Comparison of ENCODE assay signal across 9 mouse cellular contexts in genomic region chr5:93124031-93124826, GRCm38 (mm10). TPM values are rescaled to one million over a fixed set of nuclear protein-coding genes. Genes with fewer than 3 reads are reported as not detected.
DNase-seq lines count a peak whose midpoint lies in the region; ATAC-seq and TF ChIP-seq lines count a peak whose summit lies in the region.
"Had no signal": no experiment of that assay in that cellular context is flagged by ENCODE, and none has a peak within 500 bp of the region (broad histone marks: within the 10 kb centered on the region; RNA-seq: fewer than 3 reads in every experiment).

No protein-coding gene starts in this region.

- 66% methylated on average over 9 of the region's 9 CpGs for WGBS in kidney, adult 2 months
- WGBS in limb, embryonic 14.5 days = 42% methylated on average over 9 of the region's 9 CpGs

- peak; percentile 28 for DNase-seq in kidney, adult 2 months
- no peak for DNase-seq in kidney, postnatal 25 days
- DNase-seq in limb, embryonic 14.5 days (ENCODE audit: low spot score) = no peak
- DNase-seq in right cerebral cortex, postnatal 4 days = no peak
- no peak for DNase-seq in left cerebral cortex, postnatal 36 days (ENCODE audit: low spot score in 2 of 2)

- TF ChIP-seq POLR2A in kidney, adult 2 months (IDR thresholded peaks at IDR 0.05; ENCODE audit: low read depth, low read length) = no peak
- no peak for TF ChIP-seq POLR2A in embryonic fibroblast, embryonic 13.5 days (IDR thresholded peaks at IDR 0.05; ENCODE audit: low read depth, low read length)
- no peak for TF ChIP-seq POLR2A in limb, embryonic 14.5 days (IDR thresholded peaks at IDR 0.05; ENCODE audit: borderline replicate concordance, extremely low read depth, insufficient read depth, insufficient read length)

- H3K4me2 ChIP-seq in limb, embryonic 14.5 days (replicated peaks; ENCODE audit: low read depth, low read length, severe bottlenecking) = no peak overlapping the region

- intact Hi-C loops in left cerebral cortex, postnatal 36 days (cut with DNase I) = no loop called here

- TF ChIP-seq CTCF in kidney, adult 2 months (conservative IDR thresholded peaks at IDR 0.05; ENCODE audit: insufficient read depth, insufficient read length, low read depth, low read length) = no peak
- TF ChIP-seq CTCF in embryonic fibroblast, embryonic 13.5 days (IDR thresholded peaks at IDR 0.05; ENCODE audit: borderline replicate concordance, insufficient read depth, low read length) = no peak

- H3K27ac ChIP-seq in kidney, adult 2 months (ENCODE audit: insufficient read depth, low read depth, low read length) = peak overlapping the region; percentile 67
- H3K27ac ChIP-seq in brown adipose tissue, adult 24 weeks (replicated peaks; ENCODE audit: low read depth, low read length) = 0 out of 2 replicates have a peak overlapping the region, but pooled peaks have one; percentile 4
- H3K27ac ChIP-seq in embryonic fibroblast, embryonic 13.5 days (ENCODE audit: insufficient read depth, low read length) = peak overlapping the region; percentile 78
- no peak overlapping the region; the same call in 1 of the 2 replicates for H3K27ac ChIP-seq in limb, embryonic 14.5 days (replicated peaks; ENCODE audit: low read depth, low read length)
- H3K27ac ChIP-seq: heart, adult 2 months had no signal

- ATAC-seq in limb, embryonic 14.5 days (ENCODE audit: low FRiP score, low read depth) = peak; percentile 48
- ATAC-seq: lung, postnatal 0 days had no signal

- peaks cover 16% of the 10 kb centered on the region for H3K4me1 ChIP-seq in kidney, adult 2 months (ENCODE audit: control insufficient read depth, insufficient read depth, low read length)
- H3K4me1 ChIP-seq in brown adipose tissue, adult 24 weeks (ENCODE audit: control insufficient read depth, insufficient read depth, insufficient read length, low read length) = peaks cover 28% of the 10 kb centered on the region
- H3K4me1 ChIP-seq in embryonic fibroblast, embryonic 13.5 days (ENCODE audit: control insufficient read depth, insufficient read depth, low read length) = peaks cover 56% of the 10 kb centered on the region
- H3K4me1 ChIP-seq in limb, embryonic 14.5 days (ENCODE audit: control insufficient read depth, insufficient read depth, low read length) = peaks cover 59% of the 10 kb centered on the region

- no peaks in the 10 kb centered on the region for H3K27me3 ChIP-seq in kidney, adult 2 months (replicated peaks; ENCODE audit: control insufficient read depth, insufficient read depth, low read length)
- no peaks in the 10 kb centered on the region for H3K27me3 ChIP-seq in limb, embryonic 14.5 days (ENCODE audit: control insufficient read depth, insufficient read depth, low read length)

- no peaks in the 10 kb centered on the region for H3K36me3 ChIP-seq in kidney, adult 2 months (ENCODE audit: control insufficient read depth, insufficient read depth, low read length)
- no peaks in the 10 kb centered on the region for H3K36me3 ChIP-seq in limb, embryonic 14.5 days (ENCODE audit: control insufficient read depth, insufficient read depth, low read length)

- H3K9me3 ChIP-seq in limb, embryonic 14.5 days (ENCODE audit: control insufficient read depth, low read length) = no peaks in the 10 kb centered on the region

- H3K9ac ChIP-seq in limb, embryonic 14.5 days (ENCODE audit: low read depth, low read length, severe bottlenecking) = no peak overlapping the region

- no peak overlapping the region for H3K4me3 ChIP-seq in kidney, adult 2 months (ENCODE audit: insufficient read depth, low read depth, low read length)
- H3K4me3 ChIP-seq in brown adipose tissue, adult 24 weeks (ENCODE audit: insufficient read depth, low read depth, low read length) = no peak overlapping the region
- no peak overlapping the region for H3K4me3 ChIP-seq in embryonic fibroblast, embryonic 13.5 days (ENCODE audit: insufficient read depth, low read length)
- H3K4me3 ChIP-seq in limb, embryonic 14.5 days (replicated peaks; ENCODE audit: low read length) = no peak overlapping the region
- H3K4me3 ChIP-seq: heart, adult 2 months had no signal

RNA-seq across cellular contexts. Expression of gene Sept11, which starts 31.0 kb away (rescaled TPM):
- polyA plus RNA-seq in kidney, adult 2 months (2012; rRNA removed) = 46.0 and 50.7 TPM in 2 replicates
- polyA plus RNA-seq in brown adipose tissue, adult 24 weeks (2012; ENCODE audit: insufficient read depth, insufficient read length, missing spikeins) = 16.1 and 17.2 TPM in 2 replicates
- 406 and 428 TPM in 2 replicates for polyA plus RNA-seq in embryonic fibroblast, embryonic 13.5 days (2011; ENCODE audit: insufficient read length, low read depth, missing spikeins)
- polyA plus RNA-seq in limb, embryonic 14.5 days (2012; rRNA removed) = 141 and 149 TPM in 2 replicates
- polyA plus RNA-seq in limb, embryonic 14.5 days (2014; fragmentation: Nextera tagmentation; extraction: Ambion mirVana) = 197 and 206 TPM in 2 replicates
- total RNA-seq in left cerebral cortex, postnatal 36 days (2021) = 100 to 1,000 TPM; 185 to 201 TPM
